Mouse (Mus musculus): ENCODE data around the gene Dusp1.

GRCm38 (mm10) chr17:26594958-26595357, 33.0 kb upstream of the Dusp1 start:
- TF ChIP-seq CTCF (IDR thresholded peaks at IDR 0.05; ENCODE audit: extremely low read depth, insufficient read length, insufficient replicate concordance, low read depth, low read length), result no peak
- no peak for TF ChIP-seq POLR2A (IDR thresholded peaks at IDR 0.05; ENCODE audit: low read depth, low read length)

All from small intestine, adult 2 months (tissue).